Mouse (Mus musculus) cerebellum, adult 2 months (tissue): Measurements from ENCODE around the gene Slc10a7.

Experiments
- CTCF ChIP-seq: fragments of 200-500 bp; IDR thresholded peaks from 2 replicates; pipeline ENCODE4 v1.5.1; 2011; ENCODE audit warnings: low read depth, mild to moderate bottlenecking, control low read depth, low read length, moderate library complexity, borderline replicate concordance; ENCODE audit not compliant: insufficient read depth
- POLR2A ChIP-seq: fragments of 200-500 bp; IDR thresholded peaks from 2 replicates; pipeline ENCODE4 v1.6.1; 2011; ENCODE audit warnings: low read length, control low read depth, borderline replicate concordance; ENCODE audit not compliant: insufficient read depth

DNA sequence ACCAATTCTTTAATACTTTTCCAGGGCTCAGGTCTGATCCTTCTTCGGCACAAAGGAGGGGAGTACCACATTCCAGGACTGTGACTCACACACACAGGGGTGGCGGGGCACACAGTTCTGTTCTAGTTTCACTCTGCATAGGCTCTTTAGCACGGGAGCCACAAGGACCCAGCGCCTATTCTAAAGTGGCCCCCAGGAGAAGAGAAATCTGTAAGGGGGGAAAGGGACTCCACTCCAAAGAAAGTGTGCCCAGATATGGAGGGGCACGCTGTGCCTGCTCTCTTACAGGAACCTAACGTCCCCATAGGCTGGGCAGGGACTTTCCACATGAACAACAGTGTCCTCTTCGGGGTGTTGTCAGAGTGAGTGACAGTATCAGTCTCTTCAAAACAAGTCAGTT, 262.1 kb downstream of the Slc10a7 start:
- no peak for TF ChIP-seq CTCF
- TF ChIP-seq POLR2A: no peak
